Mouse (Mus musculus): ENCODE results near the gene Adamts15.

DNA sequence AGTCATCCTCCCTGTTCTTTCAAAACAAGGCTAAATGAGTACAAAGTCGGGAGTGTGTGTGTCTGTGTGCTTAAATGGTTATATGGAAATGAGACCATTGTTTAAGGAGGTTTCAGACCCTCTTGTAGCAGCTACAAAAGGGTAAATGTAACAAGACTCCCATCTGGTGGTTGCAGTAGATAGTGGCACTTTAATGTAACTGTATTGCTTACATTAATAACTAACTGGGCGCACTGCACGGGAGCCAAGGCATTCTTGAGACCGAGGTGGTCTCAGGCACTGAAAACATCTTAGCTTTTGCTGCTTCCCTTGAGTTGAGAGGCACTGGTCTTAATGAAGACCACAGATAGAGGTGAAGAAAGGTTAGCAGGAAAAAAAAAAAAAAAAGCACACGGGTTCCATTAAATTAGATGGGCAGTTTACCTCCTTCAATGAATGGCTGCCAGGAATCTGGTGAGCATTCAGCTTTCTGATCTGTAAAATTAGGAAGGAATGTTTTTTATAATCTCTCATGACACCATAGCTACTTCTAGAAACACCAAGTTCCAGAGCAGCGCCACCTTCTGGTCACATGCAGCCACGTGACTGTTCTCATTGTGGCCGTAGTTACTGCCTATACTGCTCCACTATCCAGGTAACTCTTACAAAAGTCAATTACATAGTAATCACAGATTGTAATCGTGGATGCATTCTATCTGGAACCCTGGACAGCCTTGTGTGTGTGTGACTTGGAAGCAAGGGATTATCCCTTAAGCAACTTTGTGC is 14.6 kb upstream of the Adamts15 start:
- TF ChIP-seq POLR2A (IDR thresholded peaks at IDR 0.05; ENCODE audit: extremely low read depth, insufficient read depth, low read length) = no peak
- TF ChIP-seq CTCF (IDR thresholded peaks at IDR 0.05; ENCODE audit: low read depth, low read length) = peak; percentile 69
